Mouse (Mus musculus) ES-Bruce4 (cell line): ENCODE measurements at regions not wholly inside any gene's neighbourhood (a gene's known extent, or its start where the extent isn't known, plus 50 kb on each side); places are given as distances from the start of the nearest gene placed in this dataset.

Experiments
- CTCF ChIP-seq: IDR thresholded peaks from one replicate; pipeline ENCODE4 v1.8.1; 2011; ENCODE audit warnings: low read depth, low read length
- POLR2A ChIP-seq: IDR thresholded peaks from one replicate; pipeline ENCODE4 v1.8.1; 2011; ENCODE audit warnings: low read length; ENCODE audit not compliant: insufficient read depth

DNA sequence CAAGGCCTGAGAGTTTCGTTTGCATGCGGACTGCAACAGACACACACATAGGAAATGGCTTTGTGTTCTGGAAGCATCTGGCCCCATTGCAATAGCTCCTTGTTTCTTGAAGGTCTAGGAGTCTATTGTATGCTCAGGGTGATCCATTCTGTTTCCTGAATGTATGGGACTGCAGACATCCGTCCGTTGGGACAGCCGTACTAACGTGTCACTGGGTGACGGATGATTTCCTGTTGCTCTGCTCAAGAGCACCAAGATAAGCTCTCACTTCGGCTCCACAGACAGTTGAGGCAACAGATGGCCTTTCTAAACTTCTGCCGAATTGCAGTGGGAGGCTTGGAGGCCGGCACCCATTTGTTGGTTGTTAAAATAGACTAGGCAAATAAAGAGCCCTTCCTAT lies 209.9 kb upstream of the Hmga2 start:
- TF ChIP-seq CTCF (no peak), POLR2A (no peak)
